In genomic region chr11:75092656-75093055, GRCm38 (mm10) we compare ENCODE assay signal across 8 mouse cellular contexts.
DNase-seq lines count a peak whose midpoint lies in the region; ATAC-seq and TF ChIP-seq lines count a peak whose summit lies in the region.

No protein-coding gene starts in this region.

- peaks cover 9% of the 10 kb centered on the region; the same call in 1 of the 2 replicates for H3K4me1 ChIP-seq in embryonic facial prominence, embryonic 12.5 days
- H3K4me1 ChIP-seq in embryonic facial prominence, embryonic 10.5 days, result 0 out of 2 replicates have a peak, but pooled peaks cover 4% of the 10 kb centered on the region
- 0 out of 2 replicates have a peak, but pooled peaks cover 4% of the 10 kb centered on the region for H3K4me1 ChIP-seq in kidney, postnatal 0 days (replicated peaks; ENCODE audit: insufficient read depth, low read length)
- H3K4me1 ChIP-seq in midbrain, embryonic 10.5 days, result no peaks in the 10 kb centered on the region
- no peaks in the 10 kb centered on the region for H3K4me1 ChIP-seq in midbrain, embryonic 13.5 days (replicated peaks)

- ATAC-seq in embryonic facial prominence, embryonic 12.5 days (ENCODE audit: insufficient number of reproducible peaks, insufficient read depth, low FRiP score, low TSS enrichment), result no peak
- no peak for ATAC-seq in kidney, postnatal 0 days (replicated peaks; ENCODE audit: low FRiP score, low read depth)
- ATAC-seq in midbrain, embryonic 13.5 days, result no peak

- no peak for DNase-seq in embryonic facial prominence, embryonic 10.5 days (ENCODE audit: low spot score)
- DNase-seq in Muller cell, postnatal 12 days (ENCODE audit: inconsistent ontology term), result peak; percentile 21
- DNase-seq in gastrocnemius, postnatal 25 days, result peak; percentile 22
- DNase-seq in kidney, postnatal 0 days (ENCODE audit: low spot score), result peak; percentile 62
- no peak for DNase-seq in spleen, postnatal 4 days (ENCODE audit: low spot score in 2 of 2)
- DNase-seq in midbrain, embryonic 10.5 days (ENCODE audit: low spot score), result no peak

- no peak for TF ChIP-seq CTCF in kidney, postnatal 0 days (IDR thresholded peaks at IDR 0.05; ENCODE audit: low read depth)

- no peak overlapping the region for H3K9ac ChIP-seq in embryonic facial prominence, embryonic 12.5 days
- H3K9ac ChIP-seq in kidney, postnatal 0 days (ENCODE audit: low read depth, low read length), result no peak overlapping the region
- no peak overlapping the region for H3K9ac ChIP-seq in midbrain, embryonic 13.5 days (replicated peaks)

- no peaks in the 10 kb centered on the region for H3K27me3 ChIP-seq in embryonic facial prominence, embryonic 12.5 days
- no peaks in the 10 kb centered on the region for H3K27me3 ChIP-seq in embryonic facial prominence, embryonic 10.5 days (replicated peaks; ENCODE audit: low read depth, poor library complexity, severe bottlenecking)
- H3K27me3 ChIP-seq in kidney, postnatal 0 days (ENCODE audit: insufficient read depth, low read length), result no peaks in the 10 kb centered on the region
- no peaks in the 10 kb centered on the region for H3K27me3 ChIP-seq in midbrain, embryonic 10.5 days (ENCODE audit: low read depth, poor library complexity, severe bottlenecking)
- H3K27me3 ChIP-seq in midbrain, embryonic 13.5 days, result no peaks in the 10 kb centered on the region

- H3K27ac ChIP-seq in embryonic facial prominence, embryonic 12.5 days, result 0 out of 2 replicates have a peak overlapping the region, but pooled peaks have one; percentile 26
- no peak overlapping the region for H3K27ac ChIP-seq in embryonic facial prominence, embryonic 10.5 days (replicated peaks)
- peak overlapping the region; percentile 38; the same call in 1 of the 2 replicates for H3K27ac ChIP-seq in kidney, postnatal 0 days
- H3K27ac ChIP-seq in midbrain, embryonic 10.5 days (replicated peaks), result no peak overlapping the region
- H3K27ac ChIP-seq in midbrain, embryonic 13.5 days, result no peak overlapping the region

- no peak overlapping the region for H3K4me2 ChIP-seq in embryonic facial prominence, embryonic 12.5 days (replicated peaks)
- H3K4me2 ChIP-seq in kidney, postnatal 0 days (ENCODE audit: low read length), result no peak overlapping the region
- no peak overlapping the region for H3K4me2 ChIP-seq in midbrain, embryonic 13.5 days (replicated peaks)

- no peaks in the 10 kb centered on the region for H3K9me3 ChIP-seq in embryonic facial prominence, embryonic 12.5 days
- H3K9me3 ChIP-seq in embryonic facial prominence, embryonic 10.5 days, result no peaks in the 10 kb centered on the region
- no peaks in the 10 kb centered on the region for H3K9me3 ChIP-seq in kidney, postnatal 0 days (replicated peaks; ENCODE audit: low read length)
- no peaks in the 10 kb centered on the region for H3K9me3 ChIP-seq in midbrain, embryonic 10.5 days (replicated peaks)
- no peaks in the 10 kb centered on the region for H3K9me3 ChIP-seq in midbrain, embryonic 13.5 days

- H3K36me3 ChIP-seq in embryonic facial prominence, embryonic 12.5 days, result no peaks in the 10 kb centered on the region
- H3K36me3 ChIP-seq in embryonic facial prominence, embryonic 10.5 days (replicated peaks), result peaks cover 2% of the 10 kb centered on the region; the same call in 1 of the 2 replicates
- no peaks in the 10 kb centered on the region for H3K36me3 ChIP-seq in kidney, postnatal 0 days (ENCODE audit: insufficient read depth, low read length)
- H3K36me3 ChIP-seq in midbrain, embryonic 10.5 days, result peaks cover 2% of the 10 kb centered on the region
- peaks cover 2% of the 10 kb centered on the region; the same call in 1 of the 2 replicates for H3K36me3 ChIP-seq in midbrain, embryonic 13.5 days

- 52% methylated on average over 5 of the region's 5 CpGs for WGBS in embryonic facial prominence, embryonic 12.5 days
- 71% methylated on average over 5 of the region's 5 CpGs for WGBS in embryonic facial prominence, embryonic 10.5 days
- 49% methylated on average over 5 of the region's 5 CpGs for WGBS in kidney, postnatal 0 days
- 86% methylated on average over 5 of the region's 5 CpGs for WGBS in midbrain, embryonic 10.5 days
- 68% methylated on average over 5 of the region's 5 CpGs for WGBS in midbrain, embryonic 13.5 days

- H3K4me3 ChIP-seq in embryonic facial prominence, embryonic 12.5 days, result no peak overlapping the region
- H3K4me3 ChIP-seq in embryonic facial prominence, embryonic 10.5 days, result no peak overlapping the region
- no peak overlapping the region for H3K4me3 ChIP-seq in kidney, postnatal 0 days (replicated peaks; ENCODE audit: low read depth, low read length)
- H3K4me3 ChIP-seq in midbrain, embryonic 10.5 days, result no peak overlapping the region
- H3K4me3 ChIP-seq in midbrain, embryonic 13.5 days (replicated peaks), result no peak overlapping the region

Comparison
In these comparisons a context has a peak if more than half of its experiments do, and no peak if none do; other contexts are left out.
1. H3K27ac ChIP-seq: peak in embryonic facial prominence, embryonic 12.5 days (single experiment) and kidney, postnatal 0 days (single experiment); none in embryonic facial prominence, embryonic 10.5 days (single experiment), midbrain, embryonic 10.5 days (single experiment) and midbrain, embryonic 13.5 days (single experiment).
2. DNase-seq: peak in Muller cell, postnatal 12 days (single experiment), gastrocnemius, postnatal 25 days (single experiment) and kidney, postnatal 0 days (single experiment); none in embryonic facial prominence, embryonic 10.5 days (single experiment), spleen, postnatal 4 days (0 of 2) and midbrain, embryonic 10.5 days (single experiment).